Mouse (Mus musculus) spleen, adult 2 months (tissue): Measurements from ENCODE around the gene Fam189b.

Experiments
- CTCF ChIP-seq: fragments of 200-500 bp; IDR thresholded peaks from 2 replicates; pipeline ENCODE4 v1.5.1; 2011; ENCODE audit warnings: mild to moderate bottlenecking, inconsistent platforms; ENCODE audit not compliant: insufficient read depth, insufficient read length, insufficient replicate concordance; ENCODE audit errors: extremely low read depth
- POLR2A ChIP-seq: fragments of 200-500 bp; IDR thresholded peaks from 2 replicates; pipeline ENCODE4 v1.6.1; 2011; ENCODE audit warnings: low read depth, low read length, inconsistent platforms

GRCm38 (mm10) chr3:89166945-89167344 is 16.0 kb upstream of the Fam189b start:
- no peak for TF ChIP-seq POLR2A
- no peak for TF ChIP-seq CTCF
